Mouse (Mus musculus) retina, postnatal 1 day (tissue): ENCODE results near the gene Dok3.

Experiments
- DNase-seq: peaks from one replicate; pipeline ENCODE4 v3.0.0-alpha.2; 2012

Gene Dok3

DNA sequence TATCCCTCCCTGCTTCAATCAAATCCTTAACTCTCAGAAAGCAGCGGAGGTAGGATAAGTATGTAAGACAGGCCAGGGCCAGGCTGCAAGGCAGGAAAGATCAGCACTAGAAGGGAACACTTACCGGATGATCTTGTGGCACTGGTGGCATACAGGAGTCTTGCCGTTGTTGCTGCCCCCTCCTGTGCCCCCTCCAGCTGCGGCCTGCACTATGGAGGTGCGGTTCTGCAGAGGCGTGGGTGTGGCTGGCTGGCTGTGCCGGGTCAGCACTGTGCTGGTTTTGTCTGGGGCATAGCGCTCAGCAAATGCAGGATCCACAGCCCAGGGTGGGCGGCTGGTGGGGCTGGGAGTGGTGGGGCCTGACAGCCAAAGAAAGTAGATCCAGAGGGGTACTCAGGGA lies 23.3 kb downstream of the Dok3 start:
- DNase-seq = no peak

DNA sequence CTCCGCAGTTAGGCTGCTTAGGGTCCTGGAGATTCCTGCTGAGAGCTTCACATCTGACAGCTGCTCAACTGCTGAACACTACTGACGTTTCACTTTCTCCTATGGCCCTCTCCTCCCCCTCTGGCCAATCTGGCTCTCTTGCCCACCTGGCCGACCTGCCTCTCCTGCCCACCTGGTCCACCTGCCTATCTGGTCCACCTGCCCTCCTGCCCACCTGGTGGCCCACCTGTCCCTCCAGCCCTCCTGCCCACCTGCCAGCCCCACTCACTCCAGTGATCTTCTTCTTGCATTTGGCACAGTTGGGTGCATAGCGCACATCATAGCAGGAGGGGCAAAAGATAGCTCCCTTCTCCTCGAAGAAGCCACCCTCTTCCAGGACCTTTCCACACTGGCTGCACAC lies 24.7 kb downstream of the Dok3 start:
- no peak for DNase-seq

DNA sequence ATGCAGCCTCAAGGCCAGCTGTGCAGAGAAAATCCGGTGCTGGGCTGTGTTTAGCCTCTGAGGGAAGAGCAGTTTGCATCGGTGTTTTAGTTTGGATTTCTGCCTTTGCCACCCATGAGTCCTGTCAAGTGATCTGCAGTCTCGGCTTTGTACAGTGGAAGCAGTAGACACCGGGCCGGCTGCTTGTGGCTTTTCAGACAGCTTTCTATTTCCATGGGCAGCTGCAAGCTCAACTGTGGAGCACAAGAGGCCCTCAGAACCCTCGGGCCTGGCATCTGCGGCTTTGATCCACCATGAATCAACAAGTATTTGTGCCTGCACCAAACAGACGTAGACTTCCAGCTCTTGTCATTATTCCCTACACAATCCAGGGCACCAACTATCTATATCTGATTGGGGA lies 26.7 kb downstream of the Dok3 start:
- DNase-seq = no peak

DNA sequence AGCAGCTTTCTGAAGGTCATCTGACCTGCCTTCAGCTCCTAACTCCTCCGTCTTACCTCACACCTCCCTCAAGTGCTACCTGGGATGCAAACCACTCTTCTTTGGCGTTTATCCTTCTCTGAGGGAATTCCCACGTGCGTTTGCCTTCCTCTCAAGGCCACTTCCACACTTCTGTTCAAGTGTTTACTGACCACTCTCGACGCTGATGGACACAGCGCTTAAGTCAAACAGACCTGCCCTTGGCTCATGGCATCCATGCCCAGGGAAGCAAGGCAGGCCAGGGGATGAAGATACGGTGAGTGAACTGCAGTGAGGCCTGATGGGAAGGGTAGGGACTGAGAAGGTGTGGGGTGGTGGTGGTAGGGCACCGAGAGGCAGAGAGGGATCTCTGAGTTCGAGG lies 28.5 kb downstream of the Dok3 start:
- no peak for DNase-seq

DNA sequence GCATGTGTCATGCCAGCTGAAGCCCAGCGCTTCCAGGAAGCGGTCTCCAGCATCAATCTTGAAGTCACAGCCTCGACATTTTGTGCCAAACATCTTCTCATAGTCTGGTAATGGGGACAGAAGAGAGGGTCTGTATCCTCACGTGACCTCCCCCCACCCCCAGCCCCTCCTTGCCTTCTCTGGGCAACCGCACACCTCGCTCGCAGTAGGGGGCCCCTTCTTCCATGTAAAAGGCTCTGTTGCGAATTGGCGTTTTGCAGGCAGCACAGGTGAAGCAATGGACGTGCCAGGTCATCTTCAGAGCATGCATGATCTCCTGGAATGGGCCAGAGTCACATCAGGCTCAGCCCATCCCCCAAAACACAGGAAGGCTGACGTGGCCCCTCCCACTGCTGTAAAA lies 30.2 kb downstream of the Dok3 start:
- no peak for DNase-seq

DNA sequence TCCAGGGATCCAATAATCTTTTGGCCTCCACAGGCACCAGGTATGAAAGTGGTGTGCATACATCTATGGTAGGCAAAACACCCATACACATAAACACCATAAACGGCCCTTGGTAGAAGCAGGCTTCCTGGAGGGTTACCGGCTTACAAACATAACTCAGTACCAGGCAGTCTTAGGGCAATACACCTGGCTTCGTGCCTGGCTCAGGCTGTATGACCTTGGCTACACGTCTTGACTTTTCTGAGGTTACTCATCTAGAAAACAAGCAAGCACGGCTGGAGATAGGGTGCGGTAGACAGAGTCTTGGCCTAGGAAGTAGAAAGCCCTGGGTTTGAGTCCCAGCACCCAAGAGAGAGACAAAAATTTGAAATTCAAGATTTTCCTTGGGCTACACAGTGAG lies 32.4 kb downstream of the Dok3 start:
- no peak for DNase-seq

DNA sequence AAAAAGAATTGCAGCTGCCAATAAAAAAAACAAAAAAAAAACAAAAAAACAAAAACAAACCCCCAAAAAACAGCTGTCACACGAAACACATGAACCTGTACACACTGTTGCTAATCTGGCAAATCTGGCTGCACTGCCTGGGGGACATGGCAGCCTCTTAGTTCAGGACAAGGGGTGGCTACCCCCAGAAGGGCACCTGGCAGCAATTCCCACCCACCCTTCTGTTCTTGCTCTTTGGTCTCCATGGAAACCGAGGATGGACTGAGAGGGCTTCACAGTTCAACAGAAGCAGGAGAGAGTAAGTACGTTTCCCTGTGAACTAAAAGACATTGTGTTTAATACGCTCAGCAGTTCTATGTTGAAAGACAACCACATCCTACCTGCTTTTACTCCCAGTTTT lies 33.4 kb downstream of the Dok3 start:
- peak; percentile 43 for DNase-seq

DNA sequence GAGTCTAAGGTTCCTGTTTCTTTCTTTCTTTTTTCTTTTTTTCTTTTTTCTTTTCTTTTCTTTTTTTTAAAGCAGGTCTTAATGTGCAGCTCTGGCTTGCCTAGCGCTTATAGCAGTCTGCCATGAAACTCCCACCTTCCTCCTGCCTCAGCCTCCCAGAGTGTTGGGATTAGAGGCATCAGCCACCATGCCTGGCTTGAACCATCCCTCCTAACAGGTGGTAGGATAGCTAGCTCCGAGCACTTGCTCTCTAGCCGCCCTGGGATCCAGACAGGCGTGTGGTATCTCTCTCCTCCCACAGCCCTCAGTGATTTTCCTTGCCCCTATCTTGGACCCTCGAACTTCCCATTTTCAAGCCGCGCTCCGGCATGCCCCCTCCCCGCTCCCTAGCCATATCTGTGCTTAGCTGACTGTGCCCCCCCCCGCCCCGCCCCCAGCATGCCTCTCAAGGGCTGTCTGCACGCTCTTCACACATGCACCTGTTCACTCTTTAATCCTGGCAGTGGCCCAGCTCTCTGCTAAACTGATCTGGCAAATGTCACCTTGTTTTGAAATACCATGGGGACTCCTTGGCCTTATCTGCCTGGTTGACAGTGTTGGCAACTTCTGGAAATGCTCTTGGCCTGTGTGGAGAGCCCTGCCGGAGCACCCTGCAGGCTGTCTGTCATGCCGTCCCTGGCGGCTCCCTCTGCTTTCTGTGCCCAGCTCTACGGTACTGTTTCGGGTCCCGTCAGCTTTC lies 34.0 kb downstream of the Dok3 start:
- no peak for DNase-seq

DNA sequence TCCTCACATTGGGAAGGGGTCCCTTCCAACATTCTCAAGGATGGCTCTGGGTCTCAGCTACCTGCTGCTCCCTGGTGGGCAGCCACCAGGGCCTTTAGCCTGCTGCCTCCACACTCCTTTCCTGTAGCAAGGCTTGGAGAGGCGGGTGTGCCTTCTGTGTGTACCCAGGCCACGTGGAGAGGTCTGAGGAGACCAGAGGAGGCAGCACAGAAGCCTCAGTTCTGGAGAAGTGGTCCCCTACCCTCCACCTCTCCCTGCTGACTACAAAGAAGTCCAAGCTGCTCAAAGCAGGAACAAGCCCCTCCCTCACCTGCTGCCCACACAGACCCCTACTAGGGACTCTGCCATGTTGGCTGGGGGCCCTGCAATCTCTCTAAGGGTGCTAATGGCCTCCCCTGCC lies 34.8 kb downstream of the Dok3 start:
- DNase-seq = no peak

DNA sequence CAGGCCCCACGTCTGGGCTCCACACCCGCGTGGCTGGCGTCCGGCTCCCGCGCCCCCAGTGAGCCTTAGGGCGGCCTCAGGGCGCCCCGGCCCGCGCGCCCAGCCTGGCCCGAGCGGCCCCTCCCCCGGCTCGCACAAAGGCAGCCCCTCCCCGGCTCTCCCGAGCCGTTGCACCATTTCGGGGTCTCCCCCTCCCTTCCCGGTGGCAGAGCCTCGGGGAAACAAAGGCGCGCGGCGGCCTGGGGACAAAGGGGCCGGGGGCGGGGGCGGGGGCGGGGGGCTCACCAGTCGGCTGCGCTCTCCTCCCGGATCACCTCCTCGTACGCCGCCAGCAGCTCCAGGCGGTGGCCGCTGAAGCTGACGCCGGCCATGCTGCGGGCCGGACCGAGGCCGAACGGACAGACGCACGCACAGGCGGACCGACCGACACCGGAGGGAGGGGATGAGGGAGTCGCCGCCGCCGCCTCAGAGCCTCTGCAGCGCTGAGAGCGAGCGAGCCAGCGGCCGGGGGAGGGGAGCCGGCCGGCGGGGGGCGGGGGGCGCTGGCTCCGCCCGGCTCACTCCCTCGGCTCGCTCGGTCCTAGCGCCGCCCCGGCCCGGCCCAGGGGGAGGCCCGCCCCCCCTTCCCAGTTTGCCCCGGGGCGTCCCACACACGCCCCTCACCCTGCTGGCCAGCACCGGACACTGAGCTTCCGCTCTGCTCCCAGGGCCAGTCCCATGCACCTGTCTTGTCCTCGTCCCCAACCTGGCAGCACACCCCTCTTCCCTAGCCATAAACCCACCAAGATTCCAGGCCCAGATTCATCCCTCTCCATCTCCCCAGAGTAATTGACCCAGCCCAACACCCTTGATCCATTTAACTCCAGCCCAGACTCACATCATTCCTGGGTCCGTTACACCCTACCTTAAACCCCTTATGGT lies 41.3 kb downstream of the Dok3 start, which contains the start of gene Dbn1:
Gene Dbn1 (minus strand): TSS at position 534 of the 921 bp plus-strand sequence.
- peak; percentile 87 for DNase-seq

DNA sequence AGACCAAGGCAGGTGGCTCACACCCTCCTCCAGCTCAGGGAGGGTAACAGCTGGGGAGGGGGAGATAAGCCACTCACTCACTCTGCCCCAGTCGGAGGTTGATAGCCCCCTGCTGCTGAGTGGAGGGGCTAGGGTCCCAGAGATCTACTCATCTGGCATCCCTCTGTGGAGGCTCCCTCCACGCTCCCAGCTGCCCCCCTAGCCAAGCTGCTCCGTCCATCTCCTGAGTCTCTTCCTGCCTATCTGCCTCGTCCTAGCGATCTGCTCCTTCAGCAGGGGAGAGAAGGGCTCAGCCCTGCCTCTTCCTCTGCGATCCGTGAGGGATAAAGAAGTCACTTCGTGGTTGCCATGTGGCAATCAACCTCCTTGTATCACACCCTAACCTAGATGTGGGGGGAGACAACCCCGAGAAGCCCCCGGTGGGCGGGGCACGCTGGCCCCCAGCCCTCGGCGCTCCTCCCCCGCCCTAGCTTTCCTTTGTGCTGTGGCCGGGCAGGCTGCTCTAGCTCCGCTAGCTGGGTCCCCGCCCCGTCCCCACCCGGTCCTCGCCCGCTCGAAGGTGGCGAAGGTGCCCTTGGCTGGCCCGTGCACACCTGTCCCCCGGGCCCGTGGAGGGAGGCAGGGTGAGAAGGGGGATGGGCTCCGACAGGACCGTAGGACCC lies 42.0 kb downstream of the Dok3 start:
- peak; percentile 72 for DNase-seq

DNA sequence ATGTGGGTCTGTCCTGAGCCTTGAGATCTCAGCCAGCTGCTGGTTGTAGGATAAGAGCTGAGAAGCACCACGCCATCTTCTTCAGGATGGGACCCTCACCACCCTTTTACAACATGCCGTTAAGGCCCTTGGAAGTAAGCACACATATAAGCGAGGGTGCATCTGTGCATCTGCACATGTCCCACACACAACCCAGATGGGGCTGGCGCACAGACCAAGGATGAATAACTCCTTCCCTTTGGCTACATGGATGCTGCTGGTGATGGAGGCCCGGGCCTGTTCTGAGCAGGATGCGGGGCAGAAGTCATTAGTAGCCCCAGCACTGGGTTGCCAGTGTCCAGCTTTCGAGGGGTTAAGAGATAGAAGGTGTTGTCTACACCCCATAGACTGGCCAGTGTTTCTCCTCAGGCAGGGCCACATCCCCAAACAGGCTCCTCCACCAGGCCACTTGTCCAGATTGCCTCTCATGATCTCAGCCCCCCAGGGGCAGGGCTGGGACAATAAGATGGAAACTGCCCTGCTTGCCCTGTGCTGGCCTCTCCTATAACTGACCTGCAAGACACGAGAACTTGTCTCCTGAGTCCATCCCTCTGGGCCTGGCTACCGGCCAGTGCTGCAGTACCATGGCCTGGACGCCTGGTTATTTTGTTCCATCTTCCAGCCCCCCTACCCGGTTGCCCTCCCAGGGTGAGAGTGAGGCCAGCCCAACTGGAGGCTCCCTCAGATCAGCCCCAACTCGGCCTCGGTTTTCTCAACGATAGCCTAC lies 42.9 kb downstream of the Dok3 start:
- DNase-seq = peak; percentile 56

DNA sequence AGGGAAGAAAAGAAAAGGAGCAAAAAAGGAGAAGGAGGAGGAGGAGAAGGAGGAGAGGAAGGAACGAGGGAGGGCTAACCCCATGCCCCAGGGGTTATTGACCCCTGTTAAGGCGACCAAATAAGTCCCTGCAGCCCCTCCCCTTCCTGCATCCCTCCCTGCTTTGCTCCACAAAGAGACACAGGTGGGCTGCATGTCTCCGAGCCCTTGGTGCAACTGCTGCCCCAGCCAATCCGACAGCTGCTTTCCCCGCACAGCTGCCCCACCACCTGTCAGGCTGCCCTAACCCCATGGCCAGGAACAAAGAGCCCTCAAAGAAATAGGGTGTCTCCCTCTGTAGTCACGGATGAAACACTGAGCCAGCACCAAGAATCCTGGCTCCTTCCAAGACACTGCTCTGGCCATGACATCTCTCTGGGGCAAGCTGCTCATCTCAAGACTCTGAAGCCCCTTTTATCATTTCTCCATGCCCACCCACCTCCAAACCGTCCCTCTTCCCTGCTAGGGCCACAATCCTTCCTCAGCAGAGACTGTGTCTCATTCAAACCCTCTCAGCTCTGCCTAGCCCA lies 44.5 kb downstream of the Dok3 start:
- DNase-seq = no peak

DNA sequence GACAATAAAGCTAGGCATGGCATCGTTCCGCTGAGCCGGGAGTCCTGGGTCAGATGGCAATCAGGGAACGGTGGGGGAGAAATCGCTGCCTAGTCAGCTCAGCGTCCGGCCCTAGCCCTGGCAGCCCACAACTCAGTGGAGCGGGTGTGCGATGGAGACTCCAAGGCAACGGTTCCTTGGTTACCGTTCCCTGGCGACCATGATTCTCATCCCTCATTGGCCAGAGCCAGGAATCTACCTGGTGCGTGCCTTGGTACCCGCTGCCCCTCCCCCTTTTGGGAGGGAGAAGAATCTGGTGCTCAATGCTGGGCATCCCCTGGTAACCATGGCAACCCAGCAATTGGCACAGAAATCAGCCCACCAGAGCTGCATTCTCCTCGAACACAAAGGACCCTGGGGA lies 45.5 kb downstream of the Dok3 start:
- peak; percentile 88 for DNase-seq

DNA sequence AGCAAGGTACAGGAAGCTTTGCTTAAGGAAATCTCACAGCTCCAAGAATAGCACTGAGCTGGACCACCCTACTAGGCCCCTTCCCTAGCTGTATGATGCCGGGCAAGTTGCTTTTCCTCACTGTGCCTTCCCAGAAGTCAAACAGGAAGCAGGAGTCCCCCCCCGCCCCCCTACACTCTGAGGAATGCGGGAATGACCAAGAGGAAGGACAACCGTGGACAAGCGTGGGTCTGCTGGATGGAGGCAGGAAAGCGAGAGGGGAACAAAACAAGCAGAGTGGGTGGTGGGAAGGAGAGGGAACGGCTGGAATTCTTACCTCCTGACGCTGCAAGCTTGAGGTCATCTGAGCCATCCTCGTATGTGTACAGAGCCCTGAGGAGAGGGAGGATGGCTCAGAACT lies 46.0 kb downstream of the Dok3 start:
- DNase-seq = no peak

DNA sequence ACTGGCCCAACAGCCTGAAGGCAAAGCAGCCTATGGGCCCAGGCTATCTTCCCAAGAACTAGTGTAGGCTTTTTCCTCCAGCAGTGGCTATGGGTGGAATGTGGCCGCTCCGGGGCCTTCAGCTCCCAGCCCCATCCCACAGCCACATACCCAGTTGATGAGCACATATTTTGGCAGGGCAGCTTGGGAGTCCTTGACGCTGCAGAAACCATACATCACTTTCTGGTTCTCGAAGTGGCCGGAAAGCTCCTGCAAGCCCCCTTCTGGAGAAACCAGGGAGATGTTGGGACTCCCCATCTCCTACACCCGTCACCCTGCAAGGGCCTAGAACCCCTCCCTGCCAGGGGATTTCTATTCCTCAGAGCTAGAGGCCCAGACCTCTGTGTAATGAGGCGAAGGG lies 46.6 kb downstream of the Dok3 start:
- DNase-seq = no peak

DNA sequence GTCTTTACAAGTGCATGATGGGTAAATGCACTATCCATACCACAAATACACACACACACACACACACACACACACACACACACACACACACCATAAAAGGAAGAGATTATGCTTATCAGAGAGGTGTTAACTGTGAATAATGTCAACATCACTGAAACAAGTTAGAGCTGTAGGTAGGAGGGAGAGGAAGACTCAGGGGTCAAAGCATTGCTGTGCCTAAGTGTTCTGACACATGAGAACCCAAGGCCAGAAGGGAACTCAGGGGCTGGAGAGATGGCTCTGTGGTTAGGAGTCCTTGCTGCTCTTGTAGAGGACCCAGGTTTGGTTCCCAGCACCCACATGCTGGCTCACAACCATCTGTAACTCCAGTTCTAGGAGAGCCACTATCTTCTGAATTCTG lies 49.2 kb downstream of the Dok3 start:
- DNase-seq = no peak

DNA sequence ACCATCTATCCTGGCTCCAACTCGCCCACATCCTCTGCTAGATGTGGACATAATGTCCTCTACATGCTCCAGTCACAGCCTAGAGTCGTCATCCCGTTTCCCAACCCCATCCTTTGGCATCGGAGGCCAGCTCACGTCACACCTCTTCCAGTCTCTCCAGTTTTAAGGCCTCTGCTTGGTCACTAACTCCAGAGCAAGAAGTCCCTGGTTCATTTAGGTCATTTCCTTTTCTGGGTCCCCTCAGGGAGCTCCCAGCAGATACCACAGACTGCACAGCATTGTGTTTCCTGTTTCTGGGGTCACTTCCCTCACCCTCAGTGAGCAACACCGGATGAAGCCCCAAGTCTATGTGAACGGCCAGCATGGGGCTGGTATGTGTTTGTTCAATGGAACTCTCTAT lies 50.1 kb downstream of the Dok3 start:
- DNase-seq = no peak

DNA sequence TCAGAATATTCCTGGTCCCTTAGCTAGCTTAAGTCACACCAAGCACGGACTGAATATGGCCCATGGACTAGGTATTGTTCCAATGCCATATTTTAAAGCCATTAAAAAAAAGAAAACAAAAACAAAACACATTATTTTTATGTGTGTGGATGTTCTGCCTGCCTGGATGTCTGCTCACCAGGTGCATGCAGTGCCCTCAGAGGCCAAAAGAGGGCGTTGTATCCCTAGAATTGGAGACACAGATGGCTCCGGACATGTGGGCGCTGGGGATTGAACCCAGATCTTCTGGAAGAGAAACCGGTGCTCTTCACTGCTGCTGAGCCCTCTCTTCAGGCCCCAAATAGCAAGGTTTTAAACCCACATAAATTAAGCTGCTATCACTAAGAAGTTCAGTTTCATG lies 51.1 kb downstream of the Dok3 start:
- DNase-seq = peak; percentile 52

DNA sequence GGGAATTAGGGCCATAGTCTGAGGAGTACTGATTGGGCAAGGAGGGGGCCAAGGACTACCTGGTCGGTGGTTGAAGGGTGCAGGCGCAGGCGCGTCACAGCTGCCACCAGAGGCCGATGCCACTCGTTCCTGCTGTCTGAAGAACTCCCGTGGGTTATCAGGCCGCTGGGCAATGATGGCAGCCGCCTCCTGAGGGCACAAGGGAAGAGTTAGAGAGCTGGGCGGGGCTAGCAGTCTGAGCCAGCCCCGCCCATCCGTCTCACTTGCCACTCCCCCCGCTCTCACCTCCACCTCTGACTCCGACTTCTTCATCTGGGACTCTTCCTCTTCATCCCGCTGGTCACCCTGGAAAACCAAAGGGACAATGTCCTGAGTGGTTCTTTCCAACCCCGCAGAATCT lies 51.6 kb downstream of the Dok3 start:
- DNase-seq = no peak

DNA sequence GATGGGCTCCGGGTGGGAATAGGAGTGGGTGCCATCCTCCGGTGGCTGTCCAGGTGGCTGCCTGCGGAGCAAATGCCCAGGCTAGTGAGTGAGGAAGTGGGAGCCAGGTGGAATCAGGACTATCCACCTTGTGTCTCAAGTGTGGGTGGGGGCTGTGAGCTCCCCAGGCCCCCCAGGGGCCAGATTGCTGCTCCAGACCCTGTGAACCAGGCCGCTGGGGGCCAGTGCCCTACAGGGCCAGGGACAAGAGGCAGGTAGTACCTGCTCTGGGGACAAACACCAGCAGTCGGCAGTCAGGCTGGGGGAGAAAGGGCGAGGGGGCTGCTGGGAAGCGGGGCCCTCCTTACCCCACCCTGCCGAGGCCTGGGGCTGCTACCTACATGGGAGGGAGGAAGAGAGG lies 52.8 kb downstream of the Dok3 start:
- DNase-seq = no peak

DNA sequence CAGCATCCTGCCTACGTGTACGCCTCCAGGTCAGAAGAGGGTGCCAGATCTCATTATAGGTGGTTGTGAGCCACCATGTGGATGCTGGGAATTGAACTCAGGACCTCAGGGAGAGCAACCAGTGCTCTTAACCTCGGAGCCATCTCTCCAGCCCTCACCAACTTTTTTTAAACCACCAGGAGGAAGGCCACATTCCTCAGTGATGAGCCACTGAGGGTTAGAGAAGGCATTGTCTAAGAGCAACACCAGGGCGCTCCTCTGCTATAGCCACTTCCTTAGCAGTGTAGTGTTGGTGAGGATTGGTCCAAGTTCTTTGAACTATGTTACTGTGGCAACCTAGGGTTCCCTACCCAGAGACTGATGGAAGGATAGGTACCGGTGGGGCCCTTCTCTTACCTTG lies 53.3 kb downstream of the Dok3 start:
- no peak for DNase-seq

DNA sequence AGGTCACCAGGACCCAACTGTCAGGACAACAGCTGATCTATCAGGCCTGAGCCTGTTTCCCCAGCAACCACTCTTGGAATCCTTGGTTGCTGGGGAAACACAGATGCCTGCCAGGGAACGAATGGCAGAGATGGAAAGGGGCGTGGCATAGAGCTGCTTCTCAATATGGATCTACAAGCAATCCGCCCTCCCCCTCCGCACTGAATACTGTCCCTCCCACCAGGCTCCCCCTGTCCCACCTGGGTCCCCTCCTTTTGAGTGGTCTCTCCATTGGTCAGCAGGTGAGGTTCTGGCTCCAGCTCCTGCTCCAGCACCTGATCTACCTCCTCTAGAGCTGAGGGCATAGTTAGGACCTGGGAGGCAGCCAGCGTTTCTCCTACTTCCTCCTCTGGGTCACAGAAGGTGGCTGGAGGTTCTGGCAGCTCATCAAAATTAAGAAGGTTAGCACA lies 54.5 kb downstream of the Dok3 start:
- DNase-seq = peak; percentile 76
